Mouse (Mus musculus): ENCODE data around the gene Zfand2a. TPM values are rescaled to one million over a fixed set of nuclear protein-coding genes. Genes with fewer than 3 reads are reported as not detected.

The Zfand2a gene
- polyA plus RNA-seq, 1 experiment = 9.0 TPM

- Histone ChIP-seq H3K27me3 (ENCODE audit: control insufficient read depth, insufficient read depth, low read length) (no peaks in the 10 kb centered on the region), H3K4me1 (ENCODE audit: control insufficient read depth, insufficient read depth, low read length) (peaks cover 3% of the 10 kb centered on the region), H3K36me3 (ENCODE audit: control insufficient read depth, insufficient read depth, low read length) (no peaks in the 10 kb centered on the region), H3K27ac (ENCODE audit: control insufficient read depth, insufficient read depth, low read depth, low read length) (no peak overlapping the region), H3K4me3 (ENCODE audit: control insufficient read depth, low read depth, low read length) (no peak overlapping the region)
- TF ChIP-seq CTCF (IDR thresholded peaks at IDR 0.05; ENCODE audit: control insufficient read depth, insufficient read depth, insufficient replicate concordance, low read depth, low read length) (no peak), POLR2A (IDR thresholded peaks at IDR 0.05; ENCODE audit: control insufficient read depth, low read depth, low read length) (no peak)
Observed at GRCm38 (mm10) chr5:139506207-139506606, 21.9 kb upstream of the Zfand2a start.

- Histone ChIP-seq H3K4me3 (ENCODE audit: control insufficient read depth, low read depth, low read length) (no peak overlapping the region), H3K4me1 (ENCODE audit: control insufficient read depth, insufficient read depth, low read length) (no peaks in the 10 kb centered on the region)
Observed at GRCm38 (mm10) chr5:139505073-139505606, 20.8 kb upstream of the Zfand2a start.

GRCm38 (mm10) chr5:139502281-139502680 is 17.9 kb upstream of the Zfand2a start:
- no peaks in the 10 kb centered on the region for H3K27me3 ChIP-seq (ENCODE audit: control insufficient read depth, insufficient read depth, low read length)
- H3K27ac ChIP-seq (ENCODE audit: control insufficient read depth, insufficient read depth, low read depth, low read length) = no peak overlapping the region
- no peak for TF ChIP-seq CTCF (IDR thresholded peaks at IDR 0.05; ENCODE audit: control insufficient read depth, insufficient read depth, insufficient replicate concordance, low read depth, low read length)
- no peak for TF ChIP-seq POLR2A (IDR thresholded peaks at IDR 0.05; ENCODE audit: control insufficient read depth, low read depth, low read length)
- H3K36me3 ChIP-seq (ENCODE audit: control insufficient read depth, insufficient read depth, low read length) = no peaks in the 10 kb centered on the region
- no peaks in the 10 kb centered on the region for H3K4me1 ChIP-seq (ENCODE audit: control insufficient read depth, insufficient read depth, low read length)
- H3K4me3 ChIP-seq (ENCODE audit: control insufficient read depth, low read depth, low read length) = no peak overlapping the region

More at GRCm38 (mm10) chr5:139505073-139505606, 20.8 kb upstream of the Zfand2a start:
- Histone ChIP-seq H3K36me3 (ENCODE audit: control insufficient read depth, insufficient read depth, low read length) (no peaks in the 10 kb centered on the region), H3K27ac (ENCODE audit: control insufficient read depth, insufficient read depth, low read depth, low read length) (no peak overlapping the region), H3K27me3 (ENCODE audit: control insufficient read depth, insufficient read depth, low read length) (no peaks in the 10 kb centered on the region)
- TF ChIP-seq CTCF (IDR thresholded peaks at IDR 0.05; ENCODE audit: control insufficient read depth, insufficient read depth, insufficient replicate concordance, low read depth, low read length) = peak; percentile 93; the same call in 1 of the 2 replicates
- TF ChIP-seq POLR2A (IDR thresholded peaks at IDR 0.05; ENCODE audit: control insufficient read depth, low read depth, low read length) = no peak

GRCm38 (mm10) chr5:139498791-139499190 is 14.4 kb upstream of the Zfand2a start:
- Histone ChIP-seq H3K27ac (ENCODE audit: control insufficient read depth, insufficient read depth, low read depth, low read length) (no peak overlapping the region), H3K4me3 (ENCODE audit: control insufficient read depth, low read depth, low read length) (no peak overlapping the region), H3K27me3 (ENCODE audit: control insufficient read depth, insufficient read depth, low read length) (no peaks in the 10 kb centered on the region), H3K4me1 (ENCODE audit: control insufficient read depth, insufficient read depth, low read length) (no peaks in the 10 kb centered on the region; the same call in 1 of the 2 replicates), H3K36me3 (ENCODE audit: control insufficient read depth, insufficient read depth, low read length) (no peaks in the 10 kb centered on the region)
- TF ChIP-seq POLR2A (IDR thresholded peaks at IDR 0.05; ENCODE audit: control insufficient read depth, low read depth, low read length) (no peak), CTCF (IDR thresholded peaks at IDR 0.05; ENCODE audit: control insufficient read depth, insufficient read depth, insufficient replicate concordance, low read depth, low read length) (no peak)

GRCm38 (mm10) chr5:139496939-139497338 is 12.6 kb upstream of the Zfand2a start:
- Histone ChIP-seq H3K4me3 (ENCODE audit: control insufficient read depth, low read depth, low read length) (no peak overlapping the region), H3K36me3 (ENCODE audit: control insufficient read depth, insufficient read depth, low read length) (no peaks in the 10 kb centered on the region), H3K27me3 (ENCODE audit: control insufficient read depth, insufficient read depth, low read length) (no peaks in the 10 kb centered on the region), H3K4me1 (ENCODE audit: control insufficient read depth, insufficient read depth, low read length) (no peaks in the 10 kb centered on the region; the same call in 1 of the 2 replicates), H3K27ac (ENCODE audit: control insufficient read depth, insufficient read depth, low read depth, low read length) (no peak overlapping the region)
- TF ChIP-seq POLR2A (IDR thresholded peaks at IDR 0.05; ENCODE audit: control insufficient read depth, low read depth, low read length) (no peak), CTCF (IDR thresholded peaks at IDR 0.05; ENCODE audit: control insufficient read depth, insufficient read depth, insufficient replicate concordance, low read depth, low read length) (peak; percentile 57; the same call in 1 of the 2 replicates)

- no peaks in the 10 kb centered on the region for H3K27me3 ChIP-seq (ENCODE audit: control insufficient read depth, insufficient read depth, low read length)
- no peak overlapping the region for H3K4me3 ChIP-seq (ENCODE audit: control insufficient read depth, low read depth, low read length)
- no peak overlapping the region for H3K27ac ChIP-seq (ENCODE audit: control insufficient read depth, insufficient read depth, low read depth, low read length)
- TF ChIP-seq CTCF (IDR thresholded peaks at IDR 0.05; ENCODE audit: control insufficient read depth, insufficient read depth, insufficient replicate concordance, low read depth, low read length) (no peak), POLR2A (IDR thresholded peaks at IDR 0.05; ENCODE audit: control insufficient read depth, low read depth, low read length) (no peak)
- H3K36me3 ChIP-seq (ENCODE audit: control insufficient read depth, insufficient read depth, low read length) = no peaks in the 10 kb centered on the region
- H3K4me1 ChIP-seq (ENCODE audit: control insufficient read depth, insufficient read depth, low read length) = no peaks in the 10 kb centered on the region; the same call in 1 of the 2 replicates
Observed at GRCm38 (mm10) chr5:139495019-139495669, 10.8 kb upstream of the Zfand2a start.

GRCm38 (mm10) chr5:139493690-139494089 is 9.3 kb upstream of the Zfand2a start:
- no peak overlapping the region for H3K4me3 ChIP-seq (ENCODE audit: control insufficient read depth, low read depth, low read length)
- H3K27me3 ChIP-seq (ENCODE audit: control insufficient read depth, insufficient read depth, low read length) = no peaks in the 10 kb centered on the region
- no peaks in the 10 kb centered on the region; the same call in 1 of the 2 replicates for H3K4me1 ChIP-seq (ENCODE audit: control insufficient read depth, insufficient read depth, low read length)
- H3K27ac ChIP-seq (ENCODE audit: control insufficient read depth, insufficient read depth, low read depth, low read length) = no peak overlapping the region
- no peak for TF ChIP-seq POLR2A (IDR thresholded peaks at IDR 0.05; ENCODE audit: control insufficient read depth, low read depth, low read length)
- TF ChIP-seq CTCF (IDR thresholded peaks at IDR 0.05; ENCODE audit: control insufficient read depth, insufficient read depth, insufficient replicate concordance, low read depth, low read length) = no peak
- no peaks in the 10 kb centered on the region for H3K36me3 ChIP-seq (ENCODE audit: control insufficient read depth, insufficient read depth, low read length)
